Mouse (Mus musculus) liver, adult 2 months (tissue): ENCODE results near the gene Taar2.

Experiments used
- CTCF ChIP-seq: fragments of 200-500 bp; IDR thresholded peaks from 2 replicates; pipeline ENCODE4 v1.5.1; 2011; ENCODE audit warnings: low read depth, low read length, control low read depth
- POLR2A ChIP-seq: fragments of 200-500 bp; IDR thresholded peaks from 2 replicates; pipeline ENCODE4 v1.6.1; 2011; ENCODE audit warnings: low read length, control low read depth; ENCODE audit not compliant: insufficient read depth; ENCODE audit errors: extremely low read depth

DNA sequence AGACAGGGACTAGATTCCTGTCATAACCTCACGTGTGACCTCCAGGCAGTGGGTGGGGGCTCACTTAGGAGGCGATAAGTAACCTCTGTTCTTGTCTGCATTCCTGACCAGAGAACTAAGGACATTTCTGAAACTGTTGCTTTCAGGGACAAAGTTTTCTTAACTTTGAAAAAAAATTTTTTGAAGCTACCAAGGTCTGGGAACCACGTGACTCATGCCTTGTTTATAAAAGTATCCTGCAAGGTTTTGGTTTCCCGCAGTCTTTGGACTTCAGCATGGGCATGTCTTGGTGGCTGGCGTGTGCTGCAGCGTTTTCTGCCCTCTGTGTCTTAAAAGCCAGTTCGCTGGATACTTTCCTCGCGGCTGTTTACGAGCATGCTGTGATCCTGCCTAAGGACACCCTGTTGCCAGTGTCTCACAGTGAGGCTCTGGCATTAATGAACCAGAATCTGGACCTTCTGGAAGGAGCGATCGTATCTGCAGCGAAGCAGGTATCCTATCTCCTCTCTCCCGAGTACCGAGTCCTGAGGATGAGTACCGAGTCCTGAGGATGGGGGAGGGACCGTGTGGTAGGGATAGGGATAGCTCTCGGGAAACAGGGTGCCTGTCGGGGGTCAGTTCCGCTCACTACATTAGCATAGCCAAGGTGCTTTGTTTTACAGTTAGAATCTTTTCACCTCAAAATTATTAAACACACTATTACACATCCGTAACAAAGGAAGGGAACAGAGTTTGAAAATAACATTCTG lies 43.6 kb upstream of the Taar2 start, which contains the start of gene Vnn1:
- no peak for TF ChIP-seq POLR2A
- TF ChIP-seq CTCF: no peak
